Mouse (Mus musculus): ENCODE measurements around the gene Slc32a1. TPM values are rescaled to one million over a fixed set of nuclear protein-coding genes. Genes with fewer than 3 reads are reported as not detected.
A peak's percentile ranks its signal among the peaks of the same experiment; 100 is the strongest.

The Slc32a1 gene
- total RNA-seq, 2 experiments from 2014 or later, result not detected

GRCm38 (mm10) chr2:158654717-158655116 lies 44.1 kb downstream of the Slc32a1 start:
- intact Hi-C loops (cut with DNase I), result loop anchor here (2.0 to 5.0 kb wide), 2 partner anchors 90 to 208 kb away; no protein-coding TSS in a partner anchor
- DNase-seq, result peak; percentile 23 to 34

- intact Hi-C loops (cut with DNase I), result loop anchor here (2.0 kb wide), 1 partner anchor 89 kb away; no protein-coding TSS in a partner anchor
- no peak for DNase-seq
Observed at GRCm38 (mm10) chr2:158655806-158656205, 45.2 kb downstream of the Slc32a1 start.

- intact Hi-C loops (cut with DNase I), result no loop called here
- peak in 1 of 2 experiments; percentile 42 for DNase-seq
Observed at GRCm38 (mm10) chr2:158658822-158659221, 48.3 kb downstream of the Slc32a1 start.

GRCm38 (mm10) chr2:158659346-158659745 lies 48.8 kb downstream of the Slc32a1 start:
- intact Hi-C loops (cut with DNase I), result no loop called here
- DNase-seq, result no peak

DNA sequence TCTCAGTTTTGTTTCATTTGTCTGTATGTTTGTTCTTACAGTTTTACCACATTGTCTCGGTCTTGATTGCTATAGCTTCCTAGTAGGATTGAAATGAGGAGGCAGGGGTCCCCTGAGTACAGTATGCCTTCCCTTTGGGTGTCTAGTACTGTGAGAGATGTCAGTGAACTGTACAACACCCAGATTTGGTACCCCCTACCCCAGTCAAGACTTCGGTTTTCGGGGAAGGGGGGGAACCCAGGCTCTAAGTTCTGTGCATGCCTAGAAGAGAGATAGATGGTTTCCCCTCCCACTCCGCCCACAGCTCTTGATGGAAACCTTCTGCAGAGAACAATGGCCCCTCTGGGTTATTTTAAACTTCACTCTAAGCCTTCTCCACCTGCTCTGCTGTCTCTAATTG lies 54.5 kb downstream of the Slc32a1 start, which contains the start of gene Ppp1r16b:
TSS of gene Ppp1r16b (plus strand) at position 301 of the 400 bp plus-strand sequence.
- intact Hi-C loops (cut with DNase I), result loop anchor here (5.0 kb wide), 2 partner anchors 37 to 77 kb away; no protein-coding TSS in a partner anchor
- no peak for DNase-seq

Small RNA genes lying within 50 kb of the gene (microRNA-seq; reads per million reads assigned to microRNA genes)
- 4.1 to 4.3 reads per million in 2 experiments for gene Mir3474

Other genes starting within 250 kb of the Slc32a1 start
- under 1 TPM; 0.15 to 0.22 TPM for gene Snhg11, start 235.1 kb upstream of the Slc32a1 start, total RNA-seq (2021)
- 10 to 100 TPM; 33.5 TPM for gene Ralgapb, start 200.9 kb upstream of the Slc32a1 start, total RNA-seq (2021)
- 1 to 10 TPM; 1.1 to 4.8 TPM for gene Adig, start 108.2 kb upstream of the Slc32a1 start, total RNA-seq (2021)
- under 1 TPM in 1 of 2 experiments, not detected in 1; 0.14 TPM for gene Arhgap40, start 98.0 kb upstream of the Slc32a1 start, total RNA-seq (2021)
- gene Actr5, start 14.1 kb downstream of the Slc32a1 start, total RNA-seq (2021), result 1 to 10 TPM; 6.9 to 8.9 TPM
- 10 to 100 TPM; 17.0 to 20.2 TPM for gene Ppp1r16b, start 54.6 kb downstream of the Slc32a1 start, total RNA-seq (2021)
- gene Fam83d, start 157.3 kb downstream of the Slc32a1 start, total RNA-seq (2021), result 1 to 10 TPM; 2.7 to 3.9 TPM
- 10 to 100 TPM; 16.4 to 22.9 TPM for gene Dhx35, start 184.0 kb downstream of the Slc32a1 start, total RNA-seq (2021)